Mouse (Mus musculus) liver, embryonic 11.5 days (tissue): ENCODE data around the gene Xylb. TPM values are rescaled to one million over a fixed set of nuclear protein-coding genes. Genes with fewer than 3 reads are reported as not detected.

Source experiments
- ATAC-seq: fragments of 200-750 bp; cut with Nextera tagmentation; replicated peaks from 2 replicates; pipeline ENCODE4 v1.8.0; 2017; ENCODE audit warnings: moderate number of reproducible peaks, mild to moderate bottlenecking, moderate TSS enrichment, moderate library complexity; ENCODE audit not compliant: low FRiP score
- DNase-seq: peaks from one replicate; pipeline ENCODE4 v3.0.0-alpha.2; 2017; ENCODE audit warnings: low spot score
- H3K27ac ChIP-seq: fragments of 300-500 bp; sonication (generic); 2 replicates; pipeline ENCODE4 v1.5.1; 2014; ENCODE audit warnings: mild to moderate bottlenecking, low read depth, low read length, control low read depth
- H3K27me3 ChIP-seq: fragments of 300-500 bp; sonication (generic); replicated peaks from 2 replicates; pipeline ENCODE4 v1.6.1; 2014; ENCODE audit warnings: low read length, mixed read lengths; ENCODE audit not compliant: control insufficient read depth, insufficient read depth
- H3K36me3 ChIP-seq: fragments of 300-500 bp; sonication (generic); 2 replicates; pipeline ENCODE4 v1.6.1; 2014; ENCODE audit warnings: mild to moderate bottlenecking, low read length, moderate library complexity, mixed read lengths; ENCODE audit not compliant: control insufficient read depth, insufficient read depth
- H3K4me1 ChIP-seq: fragments of 300-500 bp; sonication (generic); replicated peaks from 2 replicates; pipeline ENCODE4 v1.6.1; 2014; ENCODE audit warnings: low read length, mixed read lengths; ENCODE audit not compliant: control insufficient read depth, insufficient read depth
- H3K4me2 ChIP-seq: fragments of 300-500 bp; sonication (generic); 2 replicates; pipeline ENCODE4 v1.6.1; 2014; ENCODE audit warnings: mild to moderate bottlenecking, control low read depth, moderate library complexity
- H3K4me3 ChIP-seq: fragments of 300-500 bp; sonication (generic); 2 replicates; pipeline ENCODE4 v1.5.1; 2014; ENCODE audit warnings: low read depth, low read length, control low read depth
- H3K9ac ChIP-seq: fragments of 300-500 bp; sonication (generic); 2 replicates; pipeline ENCODE4 v1.6.1; 2014; ENCODE audit warnings: low read depth, low read length, control low read depth
- H3K9me3 ChIP-seq: fragments of 300-500 bp; sonication (generic); 2 replicates; pipeline ENCODE4 v1.6.1; 2016; ENCODE audit warnings: low read length, inconsistent platforms, mixed read lengths; ENCODE audit not compliant: control insufficient read depth
- WGBS: fragments of 180-500 bp; shearing (Covaris S2); extraction: QIAGEN DNeasy Blood & Tissue Kit; methylation state at CpG from one replicate; pipeline ENCODE4 v1.1.7; 2014; 5-methylcytosine and 5-hydroxymethylcytosine counted together
- polyA plus RNA-seq: library from polyadenylated mRNA; unstranded; fragments of >200 nt; fragmentation: Nextera tagmentation; extraction: Ambion mirVana; gene quantifications from 2 replicates; pipeline ENCODE4 v1.2.1, GENCODE M21; 2014

Gene Xylb
- polyA plus RNA-seq, 1 experiment from 2014 or later = 9.5 TPM

- Histone ChIP-seq H3K27me3 (no peaks in the 10 kb centered on the region), H3K4me2 (no peak overlapping the region), H3K4me1 (peaks cover 5% of the 10 kb centered on the region), H3K9me3 (no peaks in the 10 kb centered on the region), H3K9ac (no peak overlapping the region), H3K4me3 (no peak overlapping the region), H3K27ac (no peak overlapping the region), H3K36me3 (no peaks in the 10 kb centered on the region)
- WGBS = 78% methylated on average over 12 of the region's 12 CpGs
- DNase-seq = no peak
- ATAC-seq = no peak
Observed at GRCm38 (mm10) chr9:119419852-119420438, 62.8 kb downstream of the Xylb start.

- DNase-seq = no peak
- Histone ChIP-seq H3K4me2 (no peak overlapping the region), H3K4me1 (peaks cover 16% of the 10 kb centered on the region)
Observed at GRCm38 (mm10) chr9:119425217-119425975, 68.2 kb downstream of the Xylb start.

GRCm38 (mm10) chr9:119425976-119426415, 68.8 kb downstream of the Xylb start:
- Histone ChIP-seq H3K4me3 (no peak overlapping the region), H3K27ac (no peak overlapping the region), H3K4me2 (no peak overlapping the region), H3K36me3 (no peaks in the 10 kb centered on the region; the same call in 1 of the 2 replicates), H3K27me3 (no peaks in the 10 kb centered on the region), H3K9ac (no peak overlapping the region), H3K4me1 (peaks cover 16% of the 10 kb centered on the region), H3K9me3 (no peaks in the 10 kb centered on the region)
- no peak for DNase-seq
- WGBS = 85% methylated on average over 13 of the region's 13 CpGs
- ATAC-seq = no peak

More at GRCm38 (mm10) chr9:119425217-119425975, 68.2 kb downstream of the Xylb start:
- Histone ChIP-seq H3K9me3 (no peaks in the 10 kb centered on the region), H3K4me3 (no peak overlapping the region), H3K27me3 (no peaks in the 10 kb centered on the region), H3K36me3 (no peaks in the 10 kb centered on the region; the same call in 1 of the 2 replicates), H3K9ac (no peak overlapping the region), H3K27ac (no peak overlapping the region)
- ATAC-seq = peak; percentile 33
- WGBS = 48% methylated on average over 7 of the region's 7 CpGs

- no peak overlapping the region for H3K4me3 ChIP-seq
- no peak for DNase-seq
- no peak overlapping the region for H3K4me2 ChIP-seq
- H3K9ac ChIP-seq = no peak overlapping the region
- no peaks in the 10 kb centered on the region for H3K9me3 ChIP-seq
- no peaks in the 10 kb centered on the region for H3K27me3 ChIP-seq
- H3K4me1 ChIP-seq = peaks cover 16% of the 10 kb centered on the region
- ATAC-seq = no peak
- no peak overlapping the region for H3K27ac ChIP-seq
- H3K36me3 ChIP-seq = no peaks in the 10 kb centered on the region; the same call in 1 of the 2 replicates
- WGBS = 77% methylated on average over 7 of the region's 7 CpGs
Observed at GRCm38 (mm10) chr9:119426483-119426882, 69.3 kb downstream of the Xylb start.

- Histone ChIP-seq H3K36me3 (peaks cover 13% of the 10 kb centered on the region; the same call in 1 of the 2 replicates), H3K4me3 (no peak overlapping the region), H3K9ac (no peak overlapping the region), H3K9me3 (no peaks in the 10 kb centered on the region), H3K4me2 (no peak overlapping the region), H3K4me1 (peaks cover 8% of the 10 kb centered on the region), H3K27me3 (no peaks in the 10 kb centered on the region), H3K27ac (no peak overlapping the region)
- WGBS = 48% methylated on average over 7 of the region's 7 CpGs
- DNase-seq (peak; percentile 53), ATAC-seq (peak; percentile 70)
Observed at GRCm38 (mm10) chr9:119430311-119430710, 73.1 kb downstream of the Xylb start.

- Histone ChIP-seq H3K4me1 (no peaks in the 10 kb centered on the region), H3K27me3 (no peaks in the 10 kb centered on the region), H3K4me3 (no peak overlapping the region), H3K36me3 (peaks cover 15% of the 10 kb centered on the region; the same call in 1 of the 2 replicates), H3K27ac (no peak overlapping the region), H3K9me3 (no peaks in the 10 kb centered on the region), H3K4me2 (no peak overlapping the region), H3K9ac (no peak overlapping the region)
- ATAC-seq (no peak), DNase-seq (no peak)
- 46% methylated on average over 2 of the region's 2 CpGs for WGBS
Observed at GRCm38 (mm10) chr9:119435855-119436254, 78.7 kb downstream of the Xylb start.

- ATAC-seq = no peak
- no peak for DNase-seq
- Histone ChIP-seq H3K9me3 (no peaks in the 10 kb centered on the region), H3K36me3 (peaks cover 11% of the 10 kb centered on the region; the same call in 1 of the 2 replicates), H3K27ac (no peak overlapping the region), H3K27me3 (no peaks in the 10 kb centered on the region), H3K4me2 (no peak overlapping the region), H3K4me3 (no peak overlapping the region), H3K9ac (no peak overlapping the region), H3K4me1 (no peaks in the 10 kb centered on the region)
- WGBS = 88% methylated on average over 12 of the region's 12 CpGs
Observed at GRCm38 (mm10) chr9:119438065-119438464, 80.9 kb downstream of the Xylb start.

- Histone ChIP-seq H3K27me3 (no peaks in the 10 kb centered on the region), H3K9me3 (no peaks in the 10 kb centered on the region), H3K36me3 (peaks cover 9% of the 10 kb centered on the region; the same call in 1 of the 2 replicates), H3K27ac (no peak overlapping the region), H3K4me2 (no peak overlapping the region), H3K9ac (no peak overlapping the region), H3K4me1 (no peaks in the 10 kb centered on the region), H3K4me3 (no peak overlapping the region)
- WGBS = 84% methylated on average over 9 of the region's 9 CpGs
- no peak for ATAC-seq
- DNase-seq = no peak
Observed at GRCm38 (mm10) chr9:119438498-119439000, 81.4 kb downstream of the Xylb start.
